Mouse (Mus musculus) thymus, adult 2 months (tissue): Measurements from ENCODE around the gene Polr1e.

Experiments used
- CTCF ChIP-seq: fragments of 200-500 bp; IDR thresholded peaks from 2 replicates; pipeline ENCODE4 v1.5.1; 2012; ENCODE audit warnings: mild to moderate bottlenecking, control low read depth, low read length, moderate library complexity, borderline replicate concordance; ENCODE audit not compliant: control insufficient read depth, poor library complexity, insufficient read depth; ENCODE audit errors: extremely low read depth
- POLR2A ChIP-seq: fragments of 200-500 bp; IDR thresholded peaks from 2 replicates; pipeline ENCODE4 v1.6.1; 2012; ENCODE audit warnings: mild to moderate bottlenecking, low read length, control low read depth, moderate library complexity; ENCODE audit not compliant: control insufficient read depth, poor library complexity, insufficient read depth; ENCODE audit errors: extremely low read depth

DNA sequence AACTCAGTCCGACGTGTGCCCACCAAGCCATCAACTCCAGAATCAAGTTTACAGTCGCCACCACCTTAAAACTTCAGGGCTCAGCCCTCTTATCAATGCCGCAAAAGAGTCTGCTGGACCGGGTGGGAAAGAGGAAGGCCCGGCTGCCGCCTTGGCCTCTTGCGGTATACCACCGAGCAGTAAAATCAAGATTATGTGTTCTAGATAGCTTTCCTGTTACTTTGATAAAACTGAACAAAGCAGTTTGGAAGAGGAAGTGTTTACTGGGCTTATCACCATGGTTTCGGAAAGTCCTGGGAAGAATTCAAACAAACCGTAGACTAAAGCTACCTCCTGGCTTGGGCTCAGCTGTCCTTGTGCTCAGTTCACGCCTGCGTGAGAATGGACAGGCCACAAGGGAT, 5.4 kb upstream of the Polr1e start:
- TF ChIP-seq CTCF, result no peak
- no peak; the same call in 1 of the 2 replicates for TF ChIP-seq POLR2A
